Mouse (Mus musculus) liver, embryonic 14.5 days (tissue): ENCODE results near the gene Oxld1.

Experiments used
- CTCF ChIP-seq: IDR thresholded peaks from 2 replicates; pipeline ENCODE4 v1.5.1; 2016; ENCODE audit warnings: antibody characterized with exemption, low read depth, control low read depth
- EP300 ChIP-seq: IDR thresholded peaks from 2 replicates; pipeline ENCODE4 v1.6.1; 2016; ENCODE audit warnings: antibody characterized with exemption, low read depth

- TF ChIP-seq CTCF (no peak), EP300 (no peak)
Measured at GRCm38 (mm10) chr11:120447179-120447578, 10.7 kb downstream of the Oxld1 start.
